Mouse (Mus musculus) urinary bladder, postnatal 10 days (tissue): Measurements from ENCODE around the gene Rpl13a.
"Not testable (repeated sequence)": the region's sequence is repeated elsewhere in the genome, so short reads cannot be mapped to it uniquely, and the experiment has no call there.

Experiments used
- DNase-seq: peaks from one replicate; pipeline ENCODE4 v3.0.0; 2022; ENCODE audit warnings: low spot score

Gene Rpl13a

GRCm38 (mm10) chr7:45113476-45113875, 15.1 kb downstream of the Rpl13a start:
- DNase-seq = no peak

- no peak for DNase-seq
Measured at GRCm38 (mm10) chr7:45112529-45112928, 16.0 kb downstream of the Rpl13a start.

GRCm38 (mm10) chr7:45111940-45112339, 16.6 kb downstream of the Rpl13a start:
- DNase-seq = no peak

- not testable (repeated sequence) for DNase-seq
Measured at GRCm38 (mm10) chr7:45110089-45110488, 18.5 kb downstream of the Rpl13a start.

GRCm38 (mm10) chr7:45107052-45107645, 21.4 kb downstream of the Rpl13a start:
- no peak for DNase-seq

- no peak for DNase-seq
Measured at GRCm38 (mm10) chr7:45106441-45106840, 22.1 kb downstream of the Rpl13a start.

- DNase-seq = no peak
Measured at GRCm38 (mm10) chr7:45105491-45105890, 23.1 kb downstream of the Rpl13a start.

GRCm38 (mm10) chr7:45104941-45105340, 23.6 kb downstream of the Rpl13a start:
- no peak for DNase-seq

GRCm38 (mm10) chr7:45103652-45104180, 24.8 kb downstream of the Rpl13a start, which contains the start of gene Fcgrt:
Gene Fcgrt (minus strand): TSS chr7:45103851.
- peak; percentile 66 for DNase-seq

- no peak for DNase-seq
Measured at GRCm38 (mm10) chr7:45102940-45103585, 25.5 kb downstream of the Rpl13a start.

GRCm38 (mm10) chr7:45102441-45102840, 26.1 kb downstream of the Rpl13a start:
- DNase-seq = no peak

- no peak for DNase-seq
Measured at GRCm38 (mm10) chr7:45100046-45100445, 28.5 kb downstream of the Rpl13a start.

- DNase-seq = no peak
Measured at GRCm38 (mm10) chr7:45098541-45099240, 29.9 kb downstream of the Rpl13a start.

- DNase-seq = no peak
Measured at GRCm38 (mm10) chr7:45097479-45097878, 31.1 kb downstream of the Rpl13a start.

GRCm38 (mm10) chr7:45095965-45096364, 32.6 kb downstream of the Rpl13a start:
- not testable (repeated sequence) for DNase-seq

GRCm38 (mm10) chr7:45095367-45095766, 33.2 kb downstream of the Rpl13a start:
- DNase-seq = no peak

- no peak for DNase-seq
Measured at GRCm38 (mm10) chr7:45094121-45094520, 34.4 kb downstream of the Rpl13a start.

GRCm38 (mm10) chr7:45093516-45093905, 35.0 kb downstream of the Rpl13a start:
- DNase-seq = no peak

GRCm38 (mm10) chr7:45092828-45093515, 35.6 kb downstream of the Rpl13a start:
- DNase-seq = no peak

GRCm38 (mm10) chr7:45092048-45092447, 36.5 kb downstream of the Rpl13a start, which contains the start of gene Rcn3:
Gene Rcn3 (minus strand): TSS chr7:45092221.
- peak; percentile 67 for DNase-seq

- DNase-seq = no peak
Measured at GRCm38 (mm10) chr7:45091001-45091990, 37.3 kb downstream of the Rpl13a start.
